In the genomic region with DNA sequence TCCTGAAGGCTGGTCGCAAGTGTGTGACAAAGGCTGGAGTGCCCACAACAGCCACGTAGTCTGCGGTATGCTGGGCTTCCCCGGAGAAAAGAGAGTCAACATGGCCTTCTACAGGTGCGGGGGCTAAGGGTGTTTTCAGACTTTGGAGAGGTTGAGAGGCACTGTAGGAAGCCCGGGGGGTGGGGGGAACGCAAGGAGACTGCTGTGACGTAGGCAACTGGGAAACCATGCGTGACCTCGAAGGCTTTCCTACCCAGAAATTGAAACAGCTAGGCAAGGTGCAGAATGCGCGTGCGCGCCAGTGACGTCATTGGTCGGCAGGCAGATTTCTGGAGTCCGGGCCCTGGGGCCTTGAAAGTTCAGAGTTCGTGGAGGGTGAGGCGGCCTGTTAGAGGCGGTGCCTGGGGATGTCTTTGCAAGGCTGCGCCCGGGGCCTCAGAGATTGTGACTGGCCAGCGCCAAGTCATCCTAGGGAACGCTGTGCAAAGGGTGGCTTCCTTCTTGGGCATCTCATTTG, we compare ENCODE assay signal across 9 mouse cellular contexts. TPM values are rescaled to one million over a fixed set of nuclear protein-coding genes. Genes with fewer than 3 reads are reported as not detected.
A peak's percentile ranks its signal among the peaks of the same experiment; 100 is the strongest.
DNase-seq lines count a peak whose midpoint lies in the region; ATAC-seq and TF ChIP-seq lines count a peak whose summit lies in the region.
"Had no signal": no experiment of that assay in that cellular context is flagged by ENCODE, and none has a peak within 500 bp of the region (broad histone marks: within the 10 kb centered on the region; RNA-seq: fewer than 3 reads in every experiment).

No protein-coding gene starts in this region.

- peak; percentile 87 for ATAC-seq in frontal cortex, adult (ENCODE audit: low TSS enrichment)
- peak; percentile 50 to 75 for ATAC-seq in hematopoietic stem cell, adult 5-6 weeks (replicated peaks in 1 of 2; ENCODE audit: insufficient read depth in 1 of 2, low FRiP score in 2 of 2, low TSS enrichment in 1 of 2, low read depth in 1 of 2, poor library complexity in 2 of 2, severe bottlenecking in 2 of 2)
- peak; percentile 43 for ATAC-seq in neural tube, embryonic 14.5 days (ENCODE audit: low read depth)
- ATAC-seq: Patski had no signal

- H3K9me3 ChIP-seq in neural tube, embryonic 14.5 days (ENCODE audit: control insufficient read depth, low read length), result no peaks in the 10 kb centered on the region

- DNase-seq in ES-CJ7 (ENCODE audit: low read depth, low spot score), result peak; percentile 97
- DNase-seq in cerebellum, adult 8-10 months, result peak; percentile 89
- peak; percentile 84 to 90 for DNase-seq in layer of hippocampus, adult 2 months (ENCODE audit: low spot score in 2 of 2)
- DNase-seq in lung, adult 18-20 months, result peak; percentile 95 to 97

- 0 out of 2 replicates have a peak, but pooled peaks cover 4% of the 10 kb centered on the region for H3K4me1 ChIP-seq in neural tube, embryonic 14.5 days (ENCODE audit: control insufficient read depth, insufficient read depth, low read length)
- peaks cover 14% of the 10 kb centered on the region for H3K4me1 ChIP-seq in testis, adult 2 months (ENCODE audit: control insufficient read depth, insufficient read depth, low read length)

- H3K36me3 ChIP-seq in neural tube, embryonic 14.5 days (ENCODE audit: control insufficient read depth, insufficient read depth, low read length), result no peaks in the 10 kb centered on the region
- no peaks in the 10 kb centered on the region for H3K36me3 ChIP-seq in testis, adult 2 months (ENCODE audit: control insufficient read depth, insufficient read depth, low read length)

- peak overlapping the region; percentile 59 for H3K4me2 ChIP-seq in neural tube, embryonic 14.5 days (ENCODE audit: low read depth, low read length)

- no peak overlapping the region; the same call in 1 of the 2 replicates for H3K27ac ChIP-seq in layer of hippocampus, adult 2 months
- 0 out of 2 replicates have a peak overlapping the region, but pooled peaks have one; percentile 18 for H3K27ac ChIP-seq in neural tube, embryonic 14.5 days (ENCODE audit: low read depth, low read length)
- no peak overlapping the region for H3K27ac ChIP-seq in testis, adult 2 months (ENCODE audit: control insufficient read depth, insufficient read depth, low read depth, low read length)

- no peak for TF ChIP-seq CTCF in layer of hippocampus, adult 2 months (conservative IDR thresholded peaks at IDR 0.05)
- no peak for TF ChIP-seq CTCF in testis, adult 2 months (IDR thresholded peaks at IDR 0.05; ENCODE audit: control insufficient read depth, insufficient read depth, insufficient replicate concordance, low read depth, low read length)

- 13% methylated on average over 24 of the region's 24 CpGs for WGBS in neural tube, embryonic 14.5 days

- H3K9ac ChIP-seq in neural tube, embryonic 14.5 days (replicated peaks; ENCODE audit: low read depth, low read length), result peak overlapping the region; percentile 25; the same call in 1 of the 2 replicates

- H3K27me3 ChIP-seq in neural tube, embryonic 14.5 days (ENCODE audit: control insufficient read depth, insufficient read depth, low read length), result no peaks in the 10 kb centered on the region
- H3K27me3 ChIP-seq in testis, adult 2 months (ENCODE audit: control insufficient read depth, insufficient read depth, low read length), result no peaks in the 10 kb centered on the region
- H3K27me3 ChIP-seq: Patski had no signal

- peak overlapping the region; percentile 33 for H3K4me3 ChIP-seq in layer of hippocampus, adult 2 months
- H3K4me3 ChIP-seq in neural tube, embryonic 14.5 days (ENCODE audit: low read depth, low read length), result peak overlapping the region; percentile 27
- peak overlapping the region; percentile 74 for H3K4me3 ChIP-seq in testis, adult 2 months (ENCODE audit: control insufficient read depth, low read depth, low read length)

- no peak for TF ChIP-seq POLR2A in testis, adult 2 months (IDR thresholded peaks at IDR 0.05; ENCODE audit: control insufficient read depth, low read depth, low read length)

RNA-seq across cellular contexts. Expression of gene Loxl3, which starts 4.6 kb away (rescaled TPM):
- total RNA-seq in hematopoietic stem cell, adult 5-6 weeks (2017), result 1.3 and 2.2 TPM in 2 replicates
- 1 to 10 TPM; 2.4 to 3.5 TPM for total RNA-seq in layer of hippocampus, adult 2 months (2021)
- polyA plus RNA-seq in neural tube, embryonic 14.5 days (2014; fragmentation: Nextera tagmentation; extraction: Ambion mirVana), result 4.2 and 6.1 TPM in 2 replicates
- polyA plus RNA-seq in testis, adult 2 months (2012; rRNA removed), result 1.1 and 1.3 TPM in 2 replicates

RNA-seq across cellular contexts. Expression of gene Dok1, which starts 5.3 kb away (rescaled TPM):
- 22.9 and 39.6 TPM in 2 replicates for total RNA-seq in hematopoietic stem cell, adult 5-6 weeks (2017)
- total RNA-seq in layer of hippocampus, adult 2 months (2021), result 1 to 10 TPM; 3.2 to 3.3 TPM
- polyA plus RNA-seq in neural tube, embryonic 14.5 days (2014; fragmentation: Nextera tagmentation; extraction: Ambion mirVana), result 1.0 and 2.0 TPM in 2 replicates
- 0.99 and 1.0 TPM in 2 replicates for polyA plus RNA-seq in testis, adult 2 months (2012; rRNA removed)

RNA-seq across cellular contexts. Expression of gene Aup1, which starts 15.8 kb away (rescaled TPM):
- 114 and 124 TPM in 2 replicates for total RNA-seq in hematopoietic stem cell, adult 5-6 weeks (2017)
- total RNA-seq in layer of hippocampus, adult 2 months (2021), result 100 to 1,000 TPM; 131 to 133 TPM
- polyA plus RNA-seq in neural tube, embryonic 14.5 days (2014; fragmentation: Nextera tagmentation; extraction: Ambion mirVana), result 122 and 123 TPM in 2 replicates
- polyA plus RNA-seq in testis, adult 2 months (2012; rRNA removed), result 240 and 244 TPM in 2 replicates

RNA-seq across cellular contexts. Expression of gene Htra2, which starts 16.5 kb away (rescaled TPM):
- total RNA-seq in hematopoietic stem cell, adult 5-6 weeks (2017), result 42.7 and 43.3 TPM in 2 replicates
- total RNA-seq in layer of hippocampus, adult 2 months (2021), result 10 to 100 TPM; 52.9 to 54.5 TPM
- polyA plus RNA-seq in neural tube, embryonic 14.5 days (2014; fragmentation: Nextera tagmentation; extraction: Ambion mirVana), result 37.8 and 45.9 TPM in 2 replicates
- polyA plus RNA-seq in testis, adult 2 months (2012; rRNA removed), result 30.4 and 30.9 TPM in 2 replicates

RNA-seq across cellular contexts. Expression of gene Dqx1, which starts 19.1 kb away (rescaled TPM):
- 0.13 and 0.25 TPM in 2 replicates for total RNA-seq in hematopoietic stem cell, adult 5-6 weeks (2017)
- under 1 TPM; 0.69 to 0.79 TPM for total RNA-seq in layer of hippocampus, adult 2 months (2021)
- polyA plus RNA-seq in neural tube, embryonic 14.5 days (2014; fragmentation: Nextera tagmentation; extraction: Ambion mirVana), result 0.24 and 0.54 TPM in 2 replicates
- 0.84 and 0.85 TPM in 2 replicates for polyA plus RNA-seq in testis, adult 2 months (2012; rRNA removed)
